Comparison of ENCODE assay signal across 7 mouse cellular contexts in the genomic region with DNA sequence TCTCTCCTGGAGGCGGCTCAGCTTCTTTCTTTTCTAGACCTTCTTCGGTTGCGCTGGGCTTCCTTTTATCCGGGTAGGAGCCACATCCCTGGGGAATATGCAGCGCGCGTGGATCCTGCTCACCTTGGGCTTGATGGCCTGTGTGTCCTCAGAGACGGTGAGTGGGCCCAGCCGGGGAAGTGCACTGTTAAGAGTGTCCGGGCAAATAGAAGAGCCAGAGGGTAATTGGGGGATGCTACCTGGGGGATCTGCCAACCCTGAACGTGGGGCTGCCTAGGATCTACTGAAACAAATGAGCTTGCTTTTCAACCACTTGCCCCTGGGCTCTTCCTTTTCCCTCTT.
A peak's percentile ranks its signal among the peaks of the same experiment; 100 is the strongest.
DNase-seq lines count a peak whose midpoint lies in the region; ATAC-seq and TF ChIP-seq lines count a peak whose summit lies in the region.
"Not testable (repeated sequence)": the region's sequence is repeated elsewhere in the genome, so short reads cannot be mapped to it uniquely, and the experiment has no call there.

No protein-coding gene starts in this region.

- not testable (repeated sequence) for H3K9me3 ChIP-seq in embryonic facial prominence, embryonic 13.5 days; hindbrain, embryonic 11.5 days (ENCODE audit: control insufficient read depth, low read length); kidney, embryonic 14.5 days (ENCODE audit: control insufficient read depth, low read length); megakaryocyte, embryonic 14.5 days; neural tube, embryonic 13.5 days

- not testable (repeated sequence) for H3K27me3 ChIP-seq in embryonic facial prominence, embryonic 13.5 days; hindbrain, embryonic 11.5 days (ENCODE audit: control insufficient read depth, insufficient read depth, low read length); kidney, embryonic 14.5 days (ENCODE audit: control insufficient read depth, insufficient read depth, low read length); liver, adult 2 months (ENCODE audit: control insufficient read depth, insufficient read depth, low read length); megakaryocyte, embryonic 14.5 days (replicated peaks); neural tube, embryonic 13.5 days

- H3K79me2 ChIP-seq in liver, adult 2 months (ENCODE audit: control insufficient read depth, insufficient read depth, low read length) = not testable (repeated sequence)

- H3K4me1 ChIP-seq in embryonic facial prominence, embryonic 13.5 days; hindbrain, embryonic 11.5 days (replicated peaks; ENCODE audit: control insufficient read depth, insufficient read depth, low read length); kidney, embryonic 14.5 days (ENCODE audit: control insufficient read depth, insufficient read depth, low read length); liver, adult 2 months (ENCODE audit: control insufficient read depth, insufficient read depth, low read length); megakaryocyte, embryonic 14.5 days; neural tube, embryonic 13.5 days (replicated peaks): not testable (repeated sequence)

- not testable (repeated sequence) for TF ChIP-seq CTCF in liver, adult 2 months (IDR thresholded peaks at IDR 0.05; ENCODE audit: low read depth, low read length)

- ATAC-seq in embryonic facial prominence, embryonic 13.5 days (ENCODE audit: insufficient number of reproducible peaks, insufficient read depth, low FRiP score, low TSS enrichment, low read depth) = 0 out of 2 replicates have a peak, but pooled peaks have one; percentile 29
- 0 out of 2 replicates have a peak, but pooled peaks have one; percentile 12 for ATAC-seq in granulocyte monocyte progenitor cell, adult 5-6 weeks (replicated peaks; ENCODE audit: poor library complexity, severe bottlenecking)
- ATAC-seq in hindbrain, embryonic 11.5 days (ENCODE audit: low FRiP score) = peak; percentile 61
- ATAC-seq in kidney, embryonic 14.5 days (ENCODE audit: low FRiP score, low TSS enrichment) = peak; percentile 22; the same call in 1 of the 2 replicates
- peak; percentile 34 for ATAC-seq in neural tube, embryonic 13.5 days (ENCODE audit: low read depth)

- H3K4me3 ChIP-seq in embryonic facial prominence, embryonic 13.5 days = peak overlapping the region; percentile 60
- H3K4me3 ChIP-seq in hindbrain, embryonic 11.5 days (ENCODE audit: low read depth, low read length) = peak overlapping the region; percentile 48
- peak overlapping the region; percentile 54 for H3K4me3 ChIP-seq in kidney, embryonic 14.5 days (ENCODE audit: low read length)
- peak overlapping the region; percentile 70 for H3K4me3 ChIP-seq in liver, adult 2 months (ENCODE audit: insufficient read depth, low read depth, low read length)
- peak overlapping the region; percentile 89 for H3K4me3 ChIP-seq in megakaryocyte, embryonic 14.5 days (replicated peaks)
- H3K4me3 ChIP-seq in neural tube, embryonic 13.5 days = peak overlapping the region; percentile 51

- not testable (repeated sequence) for DNase-seq in hindbrain, embryonic 11.5 days (ENCODE audit: low spot score); liver, adult 2 months (ENCODE audit: extremely low read depth, low read depth, low spot score)

- not testable (repeated sequence) for H3K36me3 ChIP-seq in embryonic facial prominence, embryonic 13.5 days; hindbrain, embryonic 11.5 days (ENCODE audit: control insufficient read depth, insufficient read depth, low read length); kidney, embryonic 14.5 days (ENCODE audit: control insufficient read depth, insufficient read depth, low read length); liver, adult 2 months (ENCODE audit: control insufficient read depth, insufficient read depth, low read length); megakaryocyte, embryonic 14.5 days (replicated peaks; ENCODE audit: low read length); neural tube, embryonic 13.5 days

- H3K4me2 ChIP-seq in embryonic facial prominence, embryonic 13.5 days = peak overlapping the region; percentile 74
- peak overlapping the region; percentile 74 for H3K4me2 ChIP-seq in hindbrain, embryonic 11.5 days (replicated peaks; ENCODE audit: low read depth, low read length)
- H3K4me2 ChIP-seq in kidney, embryonic 14.5 days (replicated peaks; ENCODE audit: low read depth, low read length) = peak overlapping the region; percentile 64
- H3K4me2 ChIP-seq in neural tube, embryonic 13.5 days = peak overlapping the region; percentile 72

- TF ChIP-seq POLR2A in liver, adult 2 months (IDR thresholded peaks at IDR 0.05; ENCODE audit: extremely low read depth, insufficient read depth, low read length) = not testable (repeated sequence)

- peak overlapping the region; percentile 79 for H3K9ac ChIP-seq in embryonic facial prominence, embryonic 13.5 days
- peak overlapping the region; percentile 54 for H3K9ac ChIP-seq in hindbrain, embryonic 11.5 days (ENCODE audit: low read depth, low read length)
- H3K9ac ChIP-seq in kidney, embryonic 14.5 days (ENCODE audit: low read depth, low read length) = peak overlapping the region; percentile 50; the same call in 1 of the 2 replicates
- peak overlapping the region; percentile 61 for H3K9ac ChIP-seq in liver, adult 2 months (ENCODE audit: low read depth, low read length)
- peak overlapping the region; percentile 63 for H3K9ac ChIP-seq in neural tube, embryonic 13.5 days

- H3K27ac ChIP-seq in embryonic facial prominence, embryonic 13.5 days = peak overlapping the region; percentile 81
- not testable (repeated sequence) for H3K27ac ChIP-seq in hindbrain, embryonic 11.5 days (ENCODE audit: low read depth, low read length); liver, adult 2 months (replicated peaks; ENCODE audit: insufficient read depth, low read depth, low read length); neural tube, embryonic 13.5 days (replicated peaks)
- H3K27ac ChIP-seq in kidney, embryonic 14.5 days (ENCODE audit: low read depth, low read length) = 0 out of 2 replicates have a peak overlapping the region, but pooled peaks have one; percentile 30

- WGBS in embryonic facial prominence, embryonic 13.5 days = 3% methylated on average over 11 of the region's 11 CpGs
- 10% methylated on average over 11 of the region's 11 CpGs for WGBS in hindbrain, embryonic 11.5 days
- WGBS in kidney, embryonic 14.5 days = 2% methylated on average over 11 of the region's 11 CpGs
- WGBS in liver, adult 2 months = 5% methylated on average over 11 of the region's 11 CpGs
- WGBS in neural tube, embryonic 13.5 days = 6% methylated on average over 11 of the region's 11 CpGs
